Mouse (Mus musculus): Measurements from ENCODE around the gene Gbp3. TPM values are rescaled to one million over a fixed set of nuclear protein-coding genes. Genes with fewer than 3 reads are reported as not detected.
"Not testable (repeated sequence)": the region's sequence is repeated elsewhere in the genome, so short reads cannot be mapped to it uniquely, and the experiment has no call there.

The Gbp3 gene
- polyA plus RNA-seq, 1 experiment from 2014 or later, result 0.93 TPM

DNA sequence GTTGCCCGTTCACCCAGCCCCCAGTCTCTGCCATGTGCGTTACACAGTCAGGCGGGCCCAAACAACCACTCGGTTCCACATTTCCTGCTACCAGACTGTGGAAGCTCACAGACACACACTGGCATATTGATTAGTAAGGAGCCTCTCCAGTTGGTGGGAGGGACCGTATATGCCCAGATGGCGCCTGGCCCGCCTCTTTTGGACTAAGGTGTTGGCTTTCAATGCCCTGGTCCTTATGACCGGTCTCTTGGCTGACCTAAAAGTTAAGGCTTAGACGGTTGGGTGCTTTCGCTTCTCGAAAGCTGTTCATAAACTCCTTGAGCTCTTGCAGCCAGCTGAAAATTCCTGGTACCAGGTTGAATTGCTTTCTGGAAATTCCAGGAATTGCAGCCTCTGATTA lies 4.2 kb upstream of the Gbp3 start:
- Histone ChIP-seq H3K9me3 (no peaks in the 10 kb centered on the region), H3K4me2 (replicated peaks) (no peak overlapping the region), H3K27me3 (no peaks in the 10 kb centered on the region), H3K4me1 (0 out of 2 replicates have a peak, but pooled peaks cover 4% of the 10 kb centered on the region), H3K4me3 (no peak overlapping the region), H3K9ac (replicated peaks) (no peak overlapping the region), H3K27ac (replicated peaks) (no peak overlapping the region), H3K36me3 (no peaks in the 10 kb centered on the region)
- no peak for ATAC-seq (replicated peaks)
- WGBS, result 85% methylated on average over 11 of the region's 11 CpGs

DNA sequence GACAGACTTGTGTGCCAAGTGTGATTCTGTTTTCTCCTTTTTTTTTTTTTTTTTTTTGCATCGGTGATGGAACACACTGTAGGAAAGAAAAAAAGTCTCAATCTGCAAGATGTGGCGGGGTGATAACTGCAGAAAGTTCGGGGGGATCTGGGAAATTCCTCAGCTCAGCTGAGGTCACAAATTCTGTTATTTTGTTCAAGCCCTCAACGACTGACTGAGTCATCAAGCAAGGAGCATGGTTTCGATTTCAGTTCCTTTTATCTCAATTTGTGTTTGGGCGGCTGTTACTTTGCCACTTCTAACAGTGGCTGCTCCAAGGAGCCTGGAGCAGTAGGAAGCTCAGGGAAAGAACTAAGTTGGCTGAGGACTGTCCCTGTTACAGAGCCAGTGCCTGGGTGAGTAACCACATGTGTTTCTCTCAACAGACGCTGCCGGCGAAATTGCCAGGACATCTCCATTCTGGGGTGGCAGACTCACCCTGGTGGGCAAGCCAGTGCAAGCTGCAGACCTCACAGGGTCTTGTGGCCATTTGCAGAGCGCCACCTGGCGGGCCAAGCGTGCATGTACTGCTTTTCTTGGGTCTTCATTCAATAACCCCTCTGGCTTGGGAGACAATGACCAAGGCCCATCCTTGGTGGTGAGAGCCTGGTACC lies 596 bp downstream of the Gbp3 start:
- H3K4me1 ChIP-seq, result 0 out of 2 replicates have a peak, but pooled peaks cover 4% of the 10 kb centered on the region
- peak overlapping the region; percentile 22 for H3K4me3 ChIP-seq
- no peak overlapping the region for H3K27ac ChIP-seq (replicated peaks)
- no peak overlapping the region; the same call in 1 of the 2 replicates for H3K9ac ChIP-seq (replicated peaks)
- H3K4me2 ChIP-seq (replicated peaks), result peak overlapping the region; percentile 33
- ATAC-seq (replicated peaks), result peak; percentile 88
- H3K9me3 ChIP-seq, result no peaks in the 10 kb centered on the region
- H3K36me3 ChIP-seq, result no peaks in the 10 kb centered on the region
- no peaks in the 10 kb centered on the region for H3K27me3 ChIP-seq
- WGBS, result 20% methylated on average over 12 of the region's 12 CpGs

DNA sequence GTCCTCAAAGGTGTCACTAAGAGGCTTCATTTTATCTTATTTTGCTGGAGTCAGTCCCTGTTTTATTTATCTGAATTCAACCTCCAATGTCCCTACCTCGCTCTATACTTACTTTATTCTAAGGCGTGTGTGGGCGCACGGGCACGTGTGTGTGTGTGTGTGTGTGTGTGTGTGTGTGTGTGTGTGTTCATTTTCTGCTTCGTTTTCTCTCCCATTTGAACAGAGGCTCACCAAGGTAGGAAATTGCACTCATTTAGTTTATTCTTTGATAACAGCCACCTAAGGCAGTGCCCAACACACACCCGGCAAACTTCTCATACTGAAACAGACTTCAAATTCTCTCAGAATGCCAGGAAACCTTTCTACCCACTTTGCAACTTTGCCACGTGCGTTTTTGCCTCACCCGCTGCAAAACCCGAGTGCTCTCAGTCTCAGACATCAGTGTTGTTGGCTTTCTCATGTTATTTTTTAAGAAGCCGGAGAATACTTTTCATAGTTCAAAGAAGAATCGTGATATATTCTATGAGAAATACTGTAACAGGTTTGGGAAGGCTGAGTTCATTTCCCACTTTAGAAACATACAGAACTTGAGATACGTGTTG lies 1.3 kb downstream of the Gbp3 start:
- H3K27me3 ChIP-seq, result no peaks in the 10 kb centered on the region
- no peak for ATAC-seq (replicated peaks)
- no peak overlapping the region for H3K9ac ChIP-seq (replicated peaks)
- 0 out of 2 replicates have a peak, but pooled peaks cover 4% of the 10 kb centered on the region for H3K4me1 ChIP-seq
- no peak overlapping the region for H3K27ac ChIP-seq (replicated peaks)
- no peak overlapping the region for H3K4me2 ChIP-seq (replicated peaks)
- 90% methylated on average over 14 of the region's 14 CpGs for WGBS
- H3K4me3 ChIP-seq, result no peak overlapping the region
- no peaks in the 10 kb centered on the region for H3K36me3 ChIP-seq
- H3K9me3 ChIP-seq, result no peaks in the 10 kb centered on the region

DNA sequence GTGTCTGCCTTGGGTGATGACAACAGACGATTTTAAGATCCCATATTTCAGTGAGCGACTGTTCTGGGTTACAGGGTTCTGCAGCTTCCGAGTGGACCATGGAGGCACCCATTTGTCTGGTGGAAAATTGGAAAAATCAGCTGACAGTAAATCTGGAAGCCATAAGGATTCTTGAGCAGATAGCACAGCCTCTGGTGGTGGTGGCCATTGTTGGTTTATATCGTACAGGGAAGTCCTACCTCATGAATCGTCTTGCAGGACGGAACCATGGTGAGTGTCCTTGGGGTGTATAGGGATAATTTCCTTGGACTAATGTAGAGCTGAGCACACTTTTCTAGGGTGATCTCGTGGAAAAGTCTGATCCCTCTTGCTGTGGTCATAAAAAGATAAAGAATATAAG lies 1.8 kb downstream of the Gbp3 start:
- Histone ChIP-seq H3K9ac (replicated peaks) (no peak overlapping the region), H3K4me2 (replicated peaks) (no peak overlapping the region), H3K9me3 (no peaks in the 10 kb centered on the region), H3K27ac (replicated peaks) (no peak overlapping the region), H3K36me3 (no peaks in the 10 kb centered on the region), H3K27me3 (no peaks in the 10 kb centered on the region), H3K4me1 (0 out of 2 replicates have a peak, but pooled peaks cover 4% of the 10 kb centered on the region), H3K4me3 (no peak overlapping the region)
- no peak for ATAC-seq (replicated peaks)
- WGBS, result 90% methylated on average over 7 of the region's 7 CpGs

DNA sequence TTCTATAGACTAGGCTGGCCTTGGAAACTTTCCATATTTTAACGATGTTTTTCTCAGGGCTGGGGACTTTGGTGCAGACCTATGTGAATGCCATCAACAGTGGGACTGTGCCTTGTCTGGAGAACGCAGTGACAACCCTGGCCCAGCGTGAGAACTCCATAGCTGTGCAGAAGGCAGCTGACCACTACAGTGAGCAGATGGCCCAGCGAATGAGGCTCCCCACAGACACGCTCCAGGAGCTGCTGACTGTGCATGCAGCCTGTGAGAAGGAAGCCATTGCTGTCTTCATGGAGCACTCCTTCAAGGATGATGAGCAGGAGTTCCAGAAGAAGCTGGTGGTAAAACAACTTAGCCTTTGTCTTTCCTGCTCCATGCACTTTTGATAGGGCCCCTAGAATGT lies 7.7 kb downstream of the Gbp3 start:
- H3K27ac ChIP-seq (replicated peaks); H3K9me3 ChIP-seq; ATAC-seq (replicated peaks); H3K36me3 ChIP-seq; H3K4me3 ChIP-seq; H3K27me3 ChIP-seq; H3K4me2 ChIP-seq (replicated peaks); H3K4me1 ChIP-seq; H3K9ac ChIP-seq (replicated peaks): not testable (repeated sequence)
- 49% methylated on average over 5 of the region's 5 CpGs for WGBS

DNA sequence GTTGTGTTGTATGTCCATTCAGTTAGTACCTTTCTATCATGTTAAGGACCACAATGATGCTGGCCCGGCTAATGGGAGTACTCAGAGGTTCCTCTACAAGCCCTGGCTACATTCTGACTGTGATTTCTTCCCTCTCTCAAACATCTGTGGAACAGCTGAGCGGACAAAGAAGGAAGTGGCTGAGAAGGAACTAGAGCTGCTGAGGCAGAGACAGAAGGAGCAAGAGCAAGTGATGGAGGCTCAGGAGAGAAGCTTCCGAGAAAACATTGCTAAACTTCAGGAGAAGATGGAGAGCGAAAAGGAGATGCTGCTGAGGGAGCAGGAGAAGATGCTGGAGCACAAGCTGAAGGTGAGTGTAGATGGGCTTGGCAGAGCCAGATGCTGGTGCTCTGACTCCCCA lies 10.9 kb downstream of the Gbp3 start:
- no peaks in the 10 kb centered on the region for H3K27me3 ChIP-seq
- WGBS, result 88% methylated on average over 4 of the region's 4 CpGs

DNA sequence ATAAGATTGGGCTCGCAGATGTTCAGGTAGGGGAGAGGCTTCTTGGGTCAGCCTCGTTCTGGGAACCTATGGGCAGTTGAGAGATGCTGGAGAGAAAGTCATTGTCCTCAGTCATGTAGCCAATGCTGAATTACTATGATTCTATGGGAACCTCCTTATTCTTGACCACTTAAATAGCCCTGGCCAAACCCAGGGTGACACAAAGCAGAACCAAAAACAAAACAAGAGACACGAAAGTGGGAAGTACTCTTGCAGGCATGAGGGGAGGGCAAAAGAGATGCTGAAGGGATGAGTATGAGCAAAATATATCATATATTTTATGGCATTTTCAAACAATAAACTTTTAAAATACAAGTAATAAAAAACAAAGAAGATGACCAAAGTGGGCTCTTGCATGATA lies 17.3 kb downstream of the Gbp3 start:
- WGBS, result 78% methylated on average over 3 of the region's 3 CpGs
- Histone ChIP-seq H3K9me3 (no peaks in the 10 kb centered on the region), H3K27ac (replicated peaks) (no peak overlapping the region)

More for the DNA sequence above, 10.9 kb downstream of the Gbp3 start:
- Histone ChIP-seq H3K4me1 (no peaks in the 10 kb centered on the region), H3K9me3 (no peaks in the 10 kb centered on the region), H3K27ac (replicated peaks) (no peak overlapping the region), H3K36me3 (no peaks in the 10 kb centered on the region), H3K4me2 (replicated peaks) (no peak overlapping the region), H3K9ac (replicated peaks) (no peak overlapping the region), H3K4me3 (no peak overlapping the region)
- no peak for ATAC-seq (replicated peaks)

DNA sequence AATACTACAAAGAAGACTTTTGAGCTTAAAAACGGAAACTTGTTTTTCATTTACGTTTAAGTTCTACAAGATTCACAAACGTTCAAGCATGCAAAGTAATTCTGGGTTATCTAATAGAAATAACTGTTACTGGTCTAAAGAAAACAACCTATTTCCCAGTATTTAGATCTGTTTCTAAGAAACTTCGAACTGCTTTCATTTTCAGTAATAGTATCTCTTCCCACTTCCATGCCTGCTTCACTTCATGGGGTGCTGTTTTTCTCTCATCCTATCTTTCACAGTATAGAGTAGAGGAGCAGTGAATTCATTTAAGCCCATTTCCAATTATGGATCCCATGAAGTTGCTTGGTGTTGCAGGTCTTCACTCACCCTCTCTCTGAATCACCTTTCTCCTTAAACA lies 18.5 kb downstream of the Gbp3 start:
- no peak overlapping the region for H3K9ac ChIP-seq (replicated peaks)
- no peak overlapping the region for H3K27ac ChIP-seq (replicated peaks)
- WGBS, result 93% methylated on average over 4 of the region's 4 CpGs
- no peak overlapping the region for H3K4me2 ChIP-seq (replicated peaks)
- H3K27me3 ChIP-seq, result no peaks in the 10 kb centered on the region
- no peaks in the 10 kb centered on the region for H3K9me3 ChIP-seq
- H3K4me1 ChIP-seq, result no peaks in the 10 kb centered on the region
- no peak overlapping the region for H3K4me3 ChIP-seq
- no peak for ATAC-seq (replicated peaks)
- H3K36me3 ChIP-seq, result no peaks in the 10 kb centered on the region

More for the DNA sequence above, 17.3 kb downstream of the Gbp3 start:
- no peaks in the 10 kb centered on the region for H3K4me1 ChIP-seq
- H3K36me3 ChIP-seq, result no peaks in the 10 kb centered on the region
- no peaks in the 10 kb centered on the region for H3K27me3 ChIP-seq
- no peak overlapping the region for H3K4me2 ChIP-seq (replicated peaks)
- no peak overlapping the region for H3K9ac ChIP-seq (replicated peaks)
- H3K4me3 ChIP-seq, result no peak overlapping the region
- no peak for ATAC-seq (replicated peaks)

DNA sequence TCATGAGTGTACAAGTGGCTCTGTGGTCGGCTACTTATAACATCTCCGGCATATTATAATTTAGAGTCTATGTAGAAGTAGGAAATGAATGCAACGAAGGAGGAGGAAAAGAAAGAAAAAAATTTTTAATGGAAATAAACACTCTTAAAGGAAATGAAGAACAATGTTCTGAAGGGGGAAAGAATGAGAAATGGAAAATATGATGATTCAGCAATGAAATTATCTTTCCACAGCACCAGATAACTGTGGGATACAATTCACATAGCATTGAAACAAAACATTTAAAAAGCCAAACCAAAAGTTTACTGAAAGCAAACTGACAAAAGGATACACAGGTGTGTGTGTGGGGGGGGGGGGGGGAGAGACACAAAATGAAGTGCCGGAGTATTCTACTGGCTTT lies 23.2 kb downstream of the Gbp3 start:
- no peak overlapping the region for H3K27ac ChIP-seq (replicated peaks)
- H3K4me1 ChIP-seq, result no peaks in the 10 kb centered on the region
- no peaks in the 10 kb centered on the region for H3K36me3 ChIP-seq
- H3K27me3 ChIP-seq, result no peaks in the 10 kb centered on the region
- H3K9me3 ChIP-seq, result no peaks in the 10 kb centered on the region
- H3K9ac ChIP-seq (replicated peaks), result no peak overlapping the region
- no peak for ATAC-seq (replicated peaks)
- WGBS, result 93% methylated on average over 4 of the region's 4 CpGs
- no peak overlapping the region for H3K4me2 ChIP-seq (replicated peaks)
- H3K4me3 ChIP-seq, result no peak overlapping the region

DNA sequence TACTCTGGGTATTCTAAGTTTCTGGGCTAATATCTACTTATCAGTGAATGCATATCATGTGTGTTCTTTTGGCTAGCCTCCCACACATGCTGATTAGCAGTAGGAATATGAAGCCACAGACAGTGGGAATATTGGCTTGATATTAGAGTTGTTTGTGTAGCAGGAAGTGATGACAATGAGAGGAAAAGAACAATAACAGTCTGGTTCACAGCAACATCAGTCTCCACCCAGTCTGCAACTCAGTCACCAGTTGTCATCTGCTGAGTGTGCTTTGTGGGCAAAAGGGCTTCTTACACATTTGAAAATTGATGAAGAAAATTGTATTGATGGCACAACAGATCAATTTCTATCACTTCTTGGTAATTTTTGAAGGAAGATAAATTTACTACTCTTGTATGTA lies 27.6 kb downstream of the Gbp3 start:
- no peaks in the 10 kb centered on the region for H3K4me1 ChIP-seq
- H3K27me3 ChIP-seq, result no peaks in the 10 kb centered on the region
- ATAC-seq (replicated peaks), result no peak
- H3K27ac ChIP-seq (replicated peaks), result no peak overlapping the region
- H3K9ac ChIP-seq (replicated peaks), result no peak overlapping the region
- H3K36me3 ChIP-seq, result no peaks in the 10 kb centered on the region
- no peaks in the 10 kb centered on the region for H3K9me3 ChIP-seq
- no peak overlapping the region for H3K4me2 ChIP-seq (replicated peaks)
- no peak overlapping the region for H3K4me3 ChIP-seq

DNA sequence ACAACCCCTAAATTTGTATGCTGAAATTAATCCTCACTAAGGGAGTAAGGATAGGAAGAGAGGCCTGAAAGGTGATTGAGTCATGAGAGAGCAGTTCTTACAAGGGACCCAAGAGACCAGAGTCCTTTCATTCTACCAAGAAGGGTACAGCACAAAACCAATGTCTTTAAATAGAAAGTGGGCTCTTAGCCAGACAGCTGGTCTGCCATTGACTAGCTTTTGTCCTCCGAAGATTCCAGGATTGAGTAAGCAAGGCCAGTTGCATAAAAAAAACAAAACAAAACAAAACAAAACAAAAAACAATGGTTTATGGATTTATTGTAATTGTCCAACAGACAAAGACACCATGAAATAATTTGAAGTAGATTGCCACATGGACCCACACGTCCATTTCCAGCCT lies 29.1 kb downstream of the Gbp3 start:
- Histone ChIP-seq H3K4me3 (no peak overlapping the region), H3K4me1 (no peaks in the 10 kb centered on the region), H3K9ac (replicated peaks) (no peak overlapping the region), H3K27ac (replicated peaks) (no peak overlapping the region), H3K4me2 (replicated peaks) (no peak overlapping the region), H3K27me3 (no peaks in the 10 kb centered on the region), H3K36me3 (no peaks in the 10 kb centered on the region), H3K9me3 (no peaks in the 10 kb centered on the region)
- ATAC-seq (replicated peaks), result no peak
- WGBS, result 56% methylated on average over 2 of the region's 2 CpGs

DNA sequence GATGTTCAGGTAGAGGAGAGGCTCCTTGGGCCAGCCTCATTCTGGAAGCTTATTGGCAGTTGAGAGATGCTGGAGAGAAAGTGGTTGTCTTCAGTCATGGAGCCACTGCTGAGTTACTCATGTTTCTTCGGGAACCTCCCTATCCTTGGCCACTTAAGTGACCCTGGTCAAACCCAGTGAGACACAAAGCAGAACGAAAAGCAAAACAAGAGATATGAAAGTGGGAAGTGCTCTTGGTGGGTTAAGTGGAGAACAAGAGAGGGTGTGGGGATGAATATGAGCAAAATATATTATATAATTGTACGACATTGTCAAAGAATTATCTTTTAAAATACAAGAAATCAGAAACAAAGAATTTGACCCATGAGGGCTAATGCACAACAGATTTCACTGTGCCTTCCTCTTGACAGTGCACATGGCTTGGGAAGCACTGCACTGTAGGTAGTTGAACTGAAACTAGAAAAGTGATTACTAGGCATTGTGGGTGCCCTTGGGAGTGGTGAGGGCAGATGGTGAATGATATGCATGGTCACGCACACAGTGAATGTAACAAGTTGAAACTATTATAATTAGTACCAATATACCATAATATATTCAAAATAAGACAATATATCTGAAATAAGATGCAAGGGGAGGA lies 30.7 kb downstream of the Gbp3 start:
- Histone ChIP-seq H3K4me1 (no peaks in the 10 kb centered on the region), H3K36me3 (no peaks in the 10 kb centered on the region), H3K4me2 (replicated peaks) (no peak overlapping the region), H3K4me3 (no peak overlapping the region), H3K9me3 (no peaks in the 10 kb centered on the region), H3K9ac (replicated peaks) (no peak overlapping the region), H3K27me3 (no peaks in the 10 kb centered on the region), H3K27ac (replicated peaks) (no peak overlapping the region)
- ATAC-seq (replicated peaks), result no peak
- WGBS, result 89% methylated on average over 4 of the region's 4 CpGs

Measured in forebrain, embryonic 15.5 days (tissue).